ENCODE assay signal across 12 mouse cellular contexts in genomic region chr9:116366193-116366592, GRCm38 (mm10).
DNase-seq lines count a peak whose midpoint lies in the region; ATAC-seq and TF ChIP-seq lines count a peak whose summit lies in the region.
"Had no signal": no experiment of that assay in that cellular context is flagged by ENCODE, and none has a peak within 500 bp of the region (broad histone marks: within the 10 kb centered on the region; RNA-seq: fewer than 3 reads in every experiment).

No protein-coding gene starts in this region.

- H3K27me3 ChIP-seq in heart, embryonic 12.5 days (replicated peaks), result no peaks in the 10 kb centered on the region
- no peaks in the 10 kb centered on the region for H3K27me3 ChIP-seq in lung, postnatal 0 days (replicated peaks; ENCODE audit: insufficient read depth, low read length)
- H3K27me3 ChIP-seq in forebrain, postnatal 0 days (ENCODE audit: insufficient read depth, low read length), result no peaks in the 10 kb centered on the region
- no peaks in the 10 kb centered on the region for H3K27me3 ChIP-seq in limb, embryonic 10.5 days (ENCODE audit: low read depth, poor library complexity, severe bottlenecking)
- H3K27me3 ChIP-seq: lung, embryonic 15.5 days had no signal

- no peak overlapping the region for H3K27ac ChIP-seq in heart, embryonic 12.5 days (ENCODE audit: poor library complexity, severe bottlenecking)
- H3K27ac ChIP-seq in lung, postnatal 0 days (ENCODE audit: low read length), result no peak overlapping the region
- H3K27ac ChIP-seq in forebrain, postnatal 0 days (ENCODE audit: low read depth, low read length), result no peak overlapping the region
- H3K27ac ChIP-seq in limb, embryonic 10.5 days, result no peak overlapping the region
- H3K27ac ChIP-seq: lung, embryonic 15.5 days had no signal

- H3K4me3 ChIP-seq in heart, embryonic 12.5 days, result no peak overlapping the region
- H3K4me3 ChIP-seq in lung, postnatal 0 days (ENCODE audit: low read depth, low read length), result no peak overlapping the region
- no peak overlapping the region for H3K4me3 ChIP-seq in forebrain, postnatal 0 days (ENCODE audit: low read depth, low read length)
- H3K4me3 ChIP-seq in limb, embryonic 10.5 days, result no peak overlapping the region
- H3K4me3 ChIP-seq: lung, embryonic 15.5 days had no signal

- no peak for TF ChIP-seq EP300 in lung, postnatal 0 days (IDR thresholded peaks at IDR 0.05)

- no peak for ATAC-seq in heart, embryonic 12.5 days (ENCODE audit: insufficient number of reproducible peaks, low FRiP score)
- ATAC-seq in activated CD4-positive, CD25-positive, alpha-beta regulatory T cell, adult 4 months, result peak; percentile 90
- ATAC-seq in lung, postnatal 0 days, result no peak
- ATAC-seq in forebrain, postnatal 0 days, result no peak
- ATAC-seq: forebrain, embryonic 16.5 days; intestine, embryonic 16.5 days had no signal

- DNase-seq in heart, adult 9 months (ENCODE audit: low spot score in 2 of 2), result peak; percentile 39 to 60
- DNase-seq in lung, postnatal 0 days (ENCODE audit: low spot score), result peak; percentile 68
- DNase-seq in spleen, postnatal 14 days (ENCODE audit: low spot score in 2 of 2), result peak; percentile 30 to 32
- no peak for DNase-seq in forebrain, postnatal 0 days
- no peak for DNase-seq in testis, postnatal 14 days (ENCODE audit: low spot score)
- DNase-seq in limb, embryonic 10.5 days (ENCODE audit: low spot score), result no peak
- DNase-seq: cerebellum, adult 2 months had no signal

- H3K9me3 ChIP-seq in heart, embryonic 12.5 days (replicated peaks), result peaks cover 7% of the 10 kb centered on the region; the same call in 1 of the 2 replicates
- no peaks in the 10 kb centered on the region for H3K9me3 ChIP-seq in lung, postnatal 0 days (ENCODE audit: low read length)
- no peaks in the 10 kb centered on the region for H3K9me3 ChIP-seq in forebrain, postnatal 0 days (ENCODE audit: low read length)
- H3K9me3 ChIP-seq in limb, embryonic 10.5 days (replicated peaks), result no peaks in the 10 kb centered on the region
- H3K9me3 ChIP-seq: lung, embryonic 15.5 days had no signal

- H3K4me1 ChIP-seq in heart, embryonic 12.5 days (replicated peaks), result no peaks in the 10 kb centered on the region
- H3K4me1 ChIP-seq in lung, postnatal 0 days (ENCODE audit: insufficient read depth, low read depth, low read length), result peaks cover 4% of the 10 kb centered on the region; the same call in 1 of the 2 replicates
- no peaks in the 10 kb centered on the region for H3K4me1 ChIP-seq in forebrain, postnatal 0 days (ENCODE audit: insufficient read depth)
- H3K4me1 ChIP-seq in limb, embryonic 10.5 days, result 0 out of 2 replicates have a peak, but pooled peaks cover 5% of the 10 kb centered on the region

- no peak overlapping the region for H3K9ac ChIP-seq in heart, embryonic 12.5 days
- H3K9ac ChIP-seq in lung, postnatal 0 days (replicated peaks; ENCODE audit: low read depth), result no peak overlapping the region
- no peak overlapping the region for H3K9ac ChIP-seq in forebrain, postnatal 0 days
- H3K9ac ChIP-seq: lung, embryonic 15.5 days had no signal

- H3K4me2 ChIP-seq in heart, embryonic 12.5 days, result no peak overlapping the region
- no peak overlapping the region for H3K4me2 ChIP-seq in lung, postnatal 0 days (replicated peaks; ENCODE audit: low read depth, low read length)
- H3K4me2 ChIP-seq in forebrain, postnatal 0 days (ENCODE audit: low read depth), result no peak overlapping the region
- H3K4me2 ChIP-seq: lung, embryonic 15.5 days had no signal

- H3K36me3 ChIP-seq in heart, embryonic 12.5 days, result no peaks in the 10 kb centered on the region
- H3K36me3 ChIP-seq in lung, postnatal 0 days (ENCODE audit: insufficient read depth, low read length), result no peaks in the 10 kb centered on the region
- no peaks in the 10 kb centered on the region for H3K36me3 ChIP-seq in forebrain, postnatal 0 days (ENCODE audit: insufficient read depth)
- H3K36me3 ChIP-seq in limb, embryonic 10.5 days, result no peaks in the 10 kb centered on the region
- H3K36me3 ChIP-seq: lung, embryonic 15.5 days had no signal

- WGBS in heart, embryonic 12.5 days, result 63% methylated on average over 9 of the region's 9 CpGs
- WGBS in lung, postnatal 0 days, result 50% methylated on average over 9 of the region's 9 CpGs
- WGBS in forebrain, postnatal 0 days, result 83% methylated on average over 9 of the region's 9 CpGs
- 88% methylated on average over 9 of the region's 9 CpGs for WGBS in limb, embryonic 10.5 days

- TF ChIP-seq CTCF in lung, postnatal 0 days (IDR thresholded peaks at IDR 0.05), result no peak
- TF ChIP-seq CTCF in forebrain, postnatal 0 days (IDR thresholded peaks at IDR 0.05; ENCODE audit: low read depth), result no peak

Comparison
In these comparisons a context has a peak if more than half of its experiments do, and no peak if none do; other contexts are left out.
1. DNase-seq: peak in heart, adult 9 months (2 of 2), lung, postnatal 0 days (single experiment) and spleen, postnatal 14 days (2 of 2); none in forebrain, postnatal 0 days (single experiment), testis, postnatal 14 days (single experiment) and limb, embryonic 10.5 days (single experiment).